Mouse (Mus musculus): ENCODE measurements around the gene Tbx19. TPM values are rescaled to one million over a fixed set of nuclear protein-coding genes. Genes with fewer than 3 reads are reported as not detected.

The Tbx19 gene
- polyA plus RNA-seq, 1 experiment from 2014 or later: not detected

DNA sequence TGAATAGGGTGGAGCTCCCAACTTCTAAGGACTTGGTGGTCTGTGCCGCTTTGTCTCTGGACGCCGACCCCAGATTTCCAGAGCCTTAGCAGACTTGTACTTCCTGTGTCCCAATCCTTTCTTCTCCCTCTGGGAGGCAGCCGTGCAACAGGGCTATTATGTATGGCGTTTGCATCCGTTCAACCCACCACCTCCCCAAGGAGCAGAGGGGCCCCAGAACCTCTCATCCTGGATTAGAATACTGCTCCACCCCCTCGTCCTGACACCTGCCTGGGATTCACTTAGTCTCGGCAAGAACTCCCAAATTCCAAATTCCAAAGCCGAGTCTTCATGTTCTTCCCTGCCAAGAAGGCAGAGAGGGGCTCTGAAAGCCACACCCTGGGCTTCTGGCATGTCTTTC is 40.8 kb downstream of the Tbx19 start:
- 23% methylated on average over 9 of the region's 9 CpGs for WGBS
- H3K4me2 ChIP-seq (replicated peaks; ENCODE audit: low read depth): peak overlapping the region; percentile 29; the same call in 1 of the 2 replicates
- no peak overlapping the region for H3K4me3 ChIP-seq (ENCODE audit: low read depth, low read length)

DNA sequence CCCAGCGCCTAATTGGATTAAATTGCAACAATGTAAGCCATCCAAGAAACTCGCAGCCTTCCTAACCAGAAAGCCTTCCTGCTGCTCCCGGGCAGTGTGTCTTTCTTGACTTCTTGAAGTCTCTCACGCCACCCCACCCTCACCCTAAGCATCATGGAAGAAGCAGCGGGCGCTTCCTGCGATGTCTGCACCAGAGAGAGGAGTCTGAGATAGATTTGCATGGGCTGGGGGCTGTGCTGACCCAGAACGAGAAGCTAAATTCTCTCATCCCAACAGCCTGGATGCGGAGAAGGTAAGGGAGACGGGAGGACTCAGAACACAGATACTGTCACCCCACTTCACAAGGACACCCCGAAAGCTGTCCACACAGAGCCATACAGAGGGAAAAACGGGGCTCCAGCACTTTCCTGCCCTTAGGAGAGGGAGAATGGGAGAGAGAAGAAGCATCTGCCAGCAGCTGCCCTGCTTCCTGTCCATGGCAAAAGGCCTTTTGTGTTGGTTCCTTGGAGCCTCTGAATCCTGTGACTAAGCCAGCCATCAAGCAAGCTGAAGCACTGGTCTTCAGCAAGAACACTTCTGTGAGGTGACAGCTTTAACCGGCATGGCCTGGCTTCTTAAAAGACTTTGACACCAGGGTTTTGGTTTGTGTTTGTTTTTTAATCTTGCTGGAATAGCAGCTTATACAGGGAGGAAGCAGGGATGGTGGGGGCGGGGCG is 41.4 kb downstream of the Tbx19 start:
- Histone ChIP-seq H3K36me3 (ENCODE audit: control insufficient read depth, insufficient read depth, low read length) (no peaks in the 10 kb centered on the region), H3K27me3 (ENCODE audit: control insufficient read depth, insufficient read depth, low read length) (no peaks in the 10 kb centered on the region), H3K4me1 (replicated peaks; ENCODE audit: control insufficient read depth, insufficient read depth) (peaks cover 4% of the 10 kb centered on the region; the same call in 1 of the 2 replicates), H3K9me3 (ENCODE audit: control insufficient read depth, low read length) (no peaks in the 10 kb centered on the region), H3K9ac (ENCODE audit: low read length) (no peak overlapping the region), H3K4me2 (replicated peaks; ENCODE audit: low read depth) (no peak overlapping the region), H3K27ac (replicated peaks) (no peak overlapping the region), H3K4me3 (ENCODE audit: low read depth, low read length) (no peak overlapping the region)
- TF ChIP-seq CTCF (IDR thresholded peaks at IDR 0.05; ENCODE audit: low read depth) (no peak), EP300 (optimal IDR thresholded peaks at IDR 0.05) (no peak)
- ATAC-seq (ENCODE audit: low FRiP score, low TSS enrichment): no peak
- 70% methylated on average over 15 of the region's 15 CpGs for WGBS
- no peak for DNase-seq (ENCODE audit: low spot score)

More for the DNA sequence above, 40.8 kb downstream of the Tbx19 start:
- no peaks in the 10 kb centered on the region for H3K9me3 ChIP-seq (ENCODE audit: control insufficient read depth, low read length)
- H3K36me3 ChIP-seq (ENCODE audit: control insufficient read depth, insufficient read depth, low read length): no peaks in the 10 kb centered on the region
- DNase-seq (ENCODE audit: low spot score) (no peak), ATAC-seq (ENCODE audit: low FRiP score, low TSS enrichment) (no peak)
- no peak overlapping the region for H3K9ac ChIP-seq (ENCODE audit: low read length)
- TF ChIP-seq EP300 (optimal IDR thresholded peaks at IDR 0.05): no peak
- no peaks in the 10 kb centered on the region for H3K27me3 ChIP-seq (ENCODE audit: control insufficient read depth, insufficient read depth, low read length)
- H3K27ac ChIP-seq (replicated peaks): no peak overlapping the region
- peaks cover 4% of the 10 kb centered on the region; the same call in 1 of the 2 replicates for H3K4me1 ChIP-seq (replicated peaks; ENCODE audit: control insufficient read depth, insufficient read depth)

DNA sequence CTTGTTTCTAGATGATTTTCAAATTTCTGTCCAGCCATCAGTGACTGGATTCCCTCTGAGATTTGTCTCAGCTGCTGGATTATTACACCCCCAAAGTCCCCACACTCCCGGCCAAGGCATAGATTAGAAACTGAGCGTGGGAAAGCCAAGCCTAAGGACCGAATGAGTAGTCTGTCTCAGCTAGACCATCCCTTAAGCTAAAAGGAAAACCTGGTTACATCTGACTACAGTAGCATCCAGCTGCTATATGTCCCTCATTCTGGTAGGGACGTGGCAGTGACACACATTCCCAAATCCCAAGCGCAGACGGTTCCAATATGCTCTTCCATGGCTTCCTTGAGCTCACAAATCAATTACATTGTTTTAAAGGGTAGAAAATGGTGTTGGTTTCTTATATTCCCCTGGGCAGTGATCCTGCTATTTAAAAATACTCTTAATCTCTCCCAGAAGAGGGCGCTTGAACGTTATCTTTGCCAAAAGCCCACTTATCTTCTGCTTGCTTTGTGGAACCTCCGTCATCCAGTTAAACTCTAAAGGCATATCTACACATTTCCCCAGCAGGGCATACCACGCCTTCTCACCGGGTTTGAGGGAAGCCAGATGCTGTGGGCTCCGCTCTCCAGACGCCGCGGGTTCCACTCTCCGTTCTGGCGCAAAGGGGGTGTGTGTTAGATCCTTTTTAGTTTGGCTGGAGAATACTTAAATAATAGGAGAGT is 46.0 kb downstream of the Tbx19 start:
- DNase-seq (ENCODE audit: low spot score) (no peak), ATAC-seq (ENCODE audit: low FRiP score, low TSS enrichment) (no peak; the same call in 1 of the 2 replicates)
- no peak for TF ChIP-seq EP300 (optimal IDR thresholded peaks at IDR 0.05)
- TF ChIP-seq CTCF (IDR thresholded peaks at IDR 0.05; ENCODE audit: low read depth): peak; percentile 68
- Histone ChIP-seq H3K4me1 (replicated peaks; ENCODE audit: control insufficient read depth, insufficient read depth) (peaks cover 4% of the 10 kb centered on the region; the same call in 1 of the 2 replicates), H3K4me3 (ENCODE audit: low read depth, low read length) (no peak overlapping the region), H3K9me3 (ENCODE audit: control insufficient read depth, low read length) (no peaks in the 10 kb centered on the region), H3K36me3 (ENCODE audit: control insufficient read depth, insufficient read depth, low read length) (no peaks in the 10 kb centered on the region), H3K27ac (replicated peaks) (no peak overlapping the region), H3K9ac (ENCODE audit: low read length) (no peak overlapping the region), H3K4me2 (replicated peaks; ENCODE audit: low read depth) (peak overlapping the region; percentile 23; the same call in 1 of the 2 replicates), H3K27me3 (ENCODE audit: control insufficient read depth, insufficient read depth, low read length) (no peaks in the 10 kb centered on the region)
- WGBS: 22% methylated on average over 17 of the region's 17 CpGs

DNA sequence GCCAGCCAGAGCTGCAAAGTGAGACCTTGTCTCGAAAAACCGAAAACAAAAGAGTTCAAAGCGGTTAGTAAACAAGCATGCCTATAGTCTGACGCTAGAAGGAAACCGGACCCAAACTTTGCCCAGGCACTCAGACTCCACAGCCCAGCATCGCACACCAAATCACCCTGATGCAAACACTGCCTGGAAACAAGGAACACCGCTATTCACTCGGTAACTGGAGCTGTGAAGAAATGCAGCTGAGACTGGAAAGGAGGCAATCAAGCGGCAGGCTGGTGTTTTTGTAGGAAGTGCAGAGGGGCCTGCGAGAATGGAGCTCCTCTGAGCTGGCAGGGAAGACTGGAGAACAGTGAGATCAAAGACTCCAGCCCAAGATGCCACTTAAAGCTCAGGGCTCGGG is 46.9 kb downstream of the Tbx19 start:
- ATAC-seq (ENCODE audit: low FRiP score, low TSS enrichment): no peak
- no peak for TF ChIP-seq CTCF (IDR thresholded peaks at IDR 0.05; ENCODE audit: low read depth)
- TF ChIP-seq EP300 (optimal IDR thresholded peaks at IDR 0.05): no peak
- Histone ChIP-seq H3K9me3 (ENCODE audit: control insufficient read depth, low read length) (no peaks in the 10 kb centered on the region), H3K27me3 (ENCODE audit: control insufficient read depth, insufficient read depth, low read length) (no peaks in the 10 kb centered on the region), H3K9ac (ENCODE audit: low read length) (no peak overlapping the region), H3K4me3 (ENCODE audit: low read depth, low read length) (no peak overlapping the region), H3K4me1 (replicated peaks; ENCODE audit: control insufficient read depth, insufficient read depth) (peaks cover 4% of the 10 kb centered on the region; the same call in 1 of the 2 replicates), H3K27ac (replicated peaks) (0 out of 2 replicates have a peak overlapping the region, but pooled peaks have one; percentile 45), H3K36me3 (ENCODE audit: control insufficient read depth, insufficient read depth, low read length) (no peaks in the 10 kb centered on the region), H3K4me2 (replicated peaks; ENCODE audit: low read depth) (no peak overlapping the region)
- DNase-seq (ENCODE audit: low spot score): no peak
- 51% methylated on average over 11 of the region's 11 CpGs for WGBS

DNA sequence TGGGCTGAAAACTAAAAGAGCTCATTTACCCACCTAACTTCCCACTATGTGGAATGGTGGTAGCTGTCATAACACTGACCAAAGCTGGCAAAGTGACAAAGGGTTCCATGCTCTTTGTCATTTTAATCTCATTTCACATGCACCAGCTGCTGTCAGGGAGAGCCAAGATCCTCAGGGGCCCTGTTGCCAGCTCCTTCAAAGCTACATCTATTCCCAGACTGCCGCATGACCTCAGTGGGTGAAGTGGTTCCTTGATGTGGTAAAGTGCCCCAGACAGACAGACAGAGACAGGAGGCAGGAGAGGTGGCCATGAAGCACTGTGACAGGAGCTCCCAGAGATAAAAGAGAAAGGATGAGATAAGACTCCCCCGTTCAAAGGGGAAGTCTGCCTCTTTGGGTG is 49.9 kb downstream of the Tbx19 start:
- no peaks in the 10 kb centered on the region for H3K27me3 ChIP-seq (ENCODE audit: control insufficient read depth, insufficient read depth, low read length)
- H3K4me2 ChIP-seq (replicated peaks; ENCODE audit: low read depth): no peak overlapping the region
- no peaks in the 10 kb centered on the region for H3K9me3 ChIP-seq (ENCODE audit: control insufficient read depth, low read length)
- no peak for ATAC-seq (ENCODE audit: low FRiP score, low TSS enrichment)
- no peak for DNase-seq (ENCODE audit: low spot score)
- H3K27ac ChIP-seq (replicated peaks): no peak overlapping the region
- no peak overlapping the region for H3K9ac ChIP-seq (ENCODE audit: low read length)
- WGBS: 43% methylated on average over 2 of the region's 2 CpGs
- H3K36me3 ChIP-seq (ENCODE audit: control insufficient read depth, insufficient read depth, low read length): no peaks in the 10 kb centered on the region
- H3K4me1 ChIP-seq (replicated peaks; ENCODE audit: control insufficient read depth, insufficient read depth): peaks cover 4% of the 10 kb centered on the region; the same call in 1 of the 2 replicates
- TF ChIP-seq CTCF (IDR thresholded peaks at IDR 0.05; ENCODE audit: low read depth): no peak
- TF ChIP-seq EP300 (optimal IDR thresholded peaks at IDR 0.05): no peak
- no peak overlapping the region for H3K4me3 ChIP-seq (ENCODE audit: low read depth, low read length)

GRCm38 (mm10) chr1:165109135-165109534 is 51.4 kb downstream of the Tbx19 start:
- no peak overlapping the region for H3K27ac ChIP-seq (replicated peaks)
- H3K36me3 ChIP-seq (ENCODE audit: control insufficient read depth, insufficient read depth, low read length): no peaks in the 10 kb centered on the region
- no peak overlapping the region for H3K4me3 ChIP-seq (ENCODE audit: low read depth, low read length)
- 0 out of 2 replicates have a peak, but pooled peaks have one; percentile 41 for ATAC-seq (ENCODE audit: low FRiP score, low TSS enrichment)
- H3K27me3 ChIP-seq (ENCODE audit: control insufficient read depth, insufficient read depth, low read length): no peaks in the 10 kb centered on the region
- no peaks in the 10 kb centered on the region for H3K9me3 ChIP-seq (ENCODE audit: control insufficient read depth, low read length)
- H3K9ac ChIP-seq (ENCODE audit: low read length): no peak overlapping the region
- no peak for DNase-seq (ENCODE audit: low spot score)
- H3K4me2 ChIP-seq (replicated peaks; ENCODE audit: low read depth): no peak overlapping the region
- H3K4me1 ChIP-seq (replicated peaks; ENCODE audit: control insufficient read depth, insufficient read depth): no peaks in the 10 kb centered on the region
- 59% methylated on average over 5 of the region's 5 CpGs for WGBS
- TF ChIP-seq CTCF (IDR thresholded peaks at IDR 0.05; ENCODE audit: low read depth) (no peak), EP300 (optimal IDR thresholded peaks at IDR 0.05) (no peak)
